Mouse (Mus musculus) midbrain, postnatal 0 days (tissue): ENCODE results near the gene Oas1e. TPM values are rescaled to one million over a fixed set of nuclear protein-coding genes. Genes with fewer than 3 reads are reported as not detected.

Experiments used
- ATAC-seq: fragments of 200-750 bp; cut with Nextera tagmentation; 2 replicates; pipeline ENCODE4 v1.8.0; 2017; ENCODE audit warnings: moderate number of reproducible peaks, mild to moderate bottlenecking, moderate TSS enrichment, moderate library complexity; ENCODE audit not compliant: low FRiP score
- DNase-seq: peaks from one replicate; pipeline ENCODE4 v3.0.0-alpha.2; 2015; ENCODE audit warnings: low spot score
- H3K27ac ChIP-seq: fragments of 300-500 bp; sonication (generic); 2 replicates; pipeline ENCODE4 v1.5.1; 2014; ENCODE audit warnings: low read depth, mild to moderate bottlenecking, low read length, mixed read lengths
- H3K27me3 ChIP-seq: fragments of 300-500 bp; sonication (generic); 2 replicates; pipeline ENCODE4 v1.6.1; 2014; ENCODE audit warnings: low read length, control low read depth, mixed read lengths; ENCODE audit not compliant: insufficient read depth
- H3K36me3 ChIP-seq: fragments of 300-500 bp; sonication (generic); 2 replicates; pipeline ENCODE4 v1.6.1; 2014; ENCODE audit warnings: low read length, control low read depth, mixed read lengths; ENCODE audit not compliant: insufficient read depth
- H3K4me1 ChIP-seq: fragments of 300-500 bp; sonication (generic); 2 replicates; pipeline ENCODE4 v1.6.1; 2014; ENCODE audit warnings: mild to moderate bottlenecking, control low read depth, antibody characterized with exemption, low read length, mixed read lengths; ENCODE audit not compliant: insufficient read depth
- H3K4me2 ChIP-seq: fragments of 300-500 bp; sonication (generic); 2 replicates; pipeline ENCODE4 v1.6.1; 2014; ENCODE audit warnings: low read depth, mild to moderate bottlenecking, low read length, mixed read lengths; ENCODE audit not compliant: poor library complexity, severe bottlenecking
- H3K4me3 ChIP-seq: fragments of 300-500 bp; sonication (generic); 2 replicates; pipeline ENCODE4 v1.5.1; 2014; ENCODE audit warnings: low read depth, mild to moderate bottlenecking, low read length, moderate library complexity
- H3K9ac ChIP-seq: fragments of 300-500 bp; sonication (generic); replicated peaks from 2 replicates; pipeline ENCODE4 v1.6.1; 2014; ENCODE audit warnings: mild to moderate bottlenecking, low read length, moderate library complexity, mixed read lengths; ENCODE audit not compliant: poor library complexity, severe bottlenecking
- H3K9me3 ChIP-seq: fragments of 300-500 bp; sonication (generic); 2 replicates; pipeline ENCODE4 v1.6.1; 2016; ENCODE audit warnings: low read length, control low read depth
- CTCF ChIP-seq: IDR thresholded peaks from 2 replicates; pipeline ENCODE4 v1.5.1; 2016; ENCODE audit warnings: antibody characterized with exemption, mild to moderate bottlenecking
- WGBS: fragments of 180-500 bp; shearing (Covaris S2); extraction: QIAGEN DNeasy Blood & Tissue Kit; methylation state at CpG from one replicate; pipeline ENCODE4 v1.1.7; 2014; 5-methylcytosine and 5-hydroxymethylcytosine counted together
- polyA plus RNA-seq: library from polyadenylated mRNA; unstranded; fragments of >200 nt; fragmentation: Nextera tagmentation; extraction: Ambion mirVana; gene quantifications from 2 replicates; pipeline ENCODE4 v1.2.1, GENCODE M21; 2015
- total RNA-seq: library from RNA; depleted of rRNA; stranded (reverse); fragments of >200 nt; gene quantifications from 2 replicates; pipeline ENCODE4 v1.2.3, GENCODE M21; 2014

Oas1e gene
- total and polyA plus RNA-seq, 2 experiments from 2014 or later, result 0.68 to 1.0 TPM

- H3K4me3 ChIP-seq, result no peak overlapping the region
- H3K9ac ChIP-seq, result no peak overlapping the region
- H3K9me3 ChIP-seq, result no peaks in the 10 kb centered on the region
- no peak overlapping the region for H3K4me2 ChIP-seq
- WGBS, result 63% methylated on average over 3 of the region's 3 CpGs
- no peaks in the 10 kb centered on the region for H3K36me3 ChIP-seq
- no peaks in the 10 kb centered on the region for H3K27me3 ChIP-seq
- ATAC-seq, result no peak
- no peaks in the 10 kb centered on the region for H3K4me1 ChIP-seq
- H3K27ac ChIP-seq, result no peak overlapping the region
- no peak for DNase-seq
- no peak for TF ChIP-seq CTCF
Measured at GRCm38 (mm10) chr5:120779922-120780321, 15.4 kb downstream of the Oas1e start.

- no peaks in the 10 kb centered on the region for H3K36me3 ChIP-seq
- H3K4me2 ChIP-seq, result no peak overlapping the region
- ATAC-seq (no peak), DNase-seq (no peak)
- no peak overlapping the region for H3K4me3 ChIP-seq
- no peaks in the 10 kb centered on the region for H3K4me1 ChIP-seq
- no peaks in the 10 kb centered on the region for H3K9me3 ChIP-seq
- no peak overlapping the region for H3K9ac ChIP-seq
- no peak overlapping the region for H3K27ac ChIP-seq
- H3K27me3 ChIP-seq, result no peaks in the 10 kb centered on the region
- 73% methylated on average over 2 of the region's 2 CpGs for WGBS
- no peak for TF ChIP-seq CTCF
Measured at GRCm38 (mm10) chr5:120778941-120779340, 16.4 kb downstream of the Oas1e start.

- ATAC-seq (no peak), DNase-seq (no peak)
- Histone ChIP-seq H3K27ac (no peak within 1 kb of the TSS), H3K9ac (no peak within 1 kb of the TSS), H3K9me3 (no peaks in the 10 kb centered on the region), H3K4me2 (no peak within 1 kb of the TSS), H3K4me3 (no peak within 1 kb of the TSS), H3K4me1 (no peaks in the 10 kb centered on the region), H3K36me3 (no peaks in the 10 kb centered on the region), H3K27me3 (no peaks in the 10 kb centered on the region)
- WGBS, result 80% methylated on average over 9 of the region's 9 CpGs
- TF ChIP-seq CTCF, result no peak
Measured at GRCm38 (mm10) chr5:120777478-120777877, 17.9 kb downstream of the Oas1e start, which contains the start of gene Oas3. Gene Oas3 (minus strand): TSS chr5:120777661.

- H3K27me3 ChIP-seq, result no peaks in the 10 kb centered on the region
- no peak overlapping the region for H3K9ac ChIP-seq
- TF ChIP-seq CTCF, result no peak
- ATAC-seq (no peak), DNase-seq (no peak)
- H3K4me2 ChIP-seq, result no peak overlapping the region
- 78% methylated on average over 5 of the region's 5 CpGs for WGBS
- no peaks in the 10 kb centered on the region for H3K9me3 ChIP-seq
- H3K4me3 ChIP-seq, result no peak overlapping the region
- no peak overlapping the region for H3K27ac ChIP-seq
- no peaks in the 10 kb centered on the region for H3K36me3 ChIP-seq
- no peaks in the 10 kb centered on the region for H3K4me1 ChIP-seq
Measured at GRCm38 (mm10) chr5:120776801-120777200, 18.5 kb downstream of the Oas1e start.

- Histone ChIP-seq H3K4me3 (no peak overlapping the region), H3K4me1 (no peaks in the 10 kb centered on the region), H3K4me2 (no peak overlapping the region), H3K9ac (no peak overlapping the region), H3K36me3 (no peaks in the 10 kb centered on the region), H3K27me3 (no peaks in the 10 kb centered on the region), H3K9me3 (no peaks in the 10 kb centered on the region), H3K27ac (no peak overlapping the region)
- 86% methylated on average over 14 of the region's 14 CpGs for WGBS
- ATAC-seq (no peak), DNase-seq (no peak)
- no peak for TF ChIP-seq CTCF
Measured at GRCm38 (mm10) chr5:120775287-120775985, 19.9 kb downstream of the Oas1e start.

- WGBS, result 71% methylated on average over 3 of the region's 3 CpGs
- no peak overlapping the region for H3K4me3 ChIP-seq
- no peak for TF ChIP-seq CTCF
- ATAC-seq (no peak), DNase-seq (no peak)
- no peak overlapping the region for H3K4me2 ChIP-seq
- H3K36me3 ChIP-seq, result no peaks in the 10 kb centered on the region
- no peak overlapping the region for H3K9ac ChIP-seq
- no peak overlapping the region for H3K27ac ChIP-seq
- H3K27me3 ChIP-seq, result no peaks in the 10 kb centered on the region
- no peaks in the 10 kb centered on the region for H3K9me3 ChIP-seq
- H3K4me1 ChIP-seq, result no peaks in the 10 kb centered on the region
Measured at GRCm38 (mm10) chr5:120769396-120769795, 25.9 kb downstream of the Oas1e start.
